Mouse (Mus musculus): ENCODE measurements at regions not wholly inside any gene's neighbourhood (a gene's known extent, or its start where the extent isn't known, plus 50 kb on each side); places are given as distances from the start of the nearest gene placed in this dataset.

GRCm38 (mm10) chr2:131734740-131735378 lies 124.7 kb downstream of the Erv3 start:
- DNase-seq: no peak

- DNase-seq: no peak
Measured at GRCm38 (mm10) chr2:131726533-131726932, 133.0 kb downstream of the Erv3 start.

GRCm38 (mm10) chr2:131721631-131722545 lies 137.7 kb downstream of the Erv3 start:
- no peak for DNase-seq

DNA sequence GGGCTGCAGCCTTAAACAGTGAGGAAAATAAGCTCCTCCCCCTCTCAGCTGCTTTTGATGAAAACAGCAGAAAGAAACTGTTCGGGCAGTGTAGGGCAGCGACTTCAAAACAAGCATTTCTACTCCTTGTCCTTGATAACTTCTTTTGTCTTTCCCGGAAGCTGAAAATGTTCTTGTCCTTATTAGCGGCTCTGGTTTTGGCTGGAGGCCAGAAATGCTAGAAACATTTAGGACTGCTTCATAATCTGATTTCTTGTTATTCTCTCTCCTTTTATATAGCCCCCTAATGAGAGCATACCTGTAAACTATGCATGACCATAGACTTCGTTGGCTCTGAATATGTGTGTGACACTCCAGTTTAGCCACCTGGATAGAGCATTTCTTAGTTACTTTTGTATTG lies 142.0 kb downstream of the Erv3 start:
- no peak for DNase-seq

DNA sequence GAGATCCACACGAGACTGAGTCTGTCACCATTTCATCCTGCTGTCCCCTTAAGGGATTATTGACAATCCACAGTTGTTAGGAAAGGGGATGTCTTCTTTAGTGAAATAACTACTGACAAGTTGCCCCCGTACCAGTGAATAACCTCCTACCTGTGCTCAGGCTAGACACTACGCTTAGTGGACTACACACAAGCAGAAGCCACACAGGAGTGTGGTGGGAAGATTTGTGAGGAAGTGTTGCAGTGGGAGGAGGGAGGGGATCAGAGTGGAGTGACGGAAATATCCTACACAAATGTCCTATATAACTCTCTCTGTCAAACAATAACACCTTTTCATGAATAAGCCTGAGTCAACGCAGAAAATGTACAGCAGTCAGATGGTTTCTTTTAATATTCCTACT lies 142.7 kb downstream of the Erv3 start:
- DNase-seq: no peak

DNA sequence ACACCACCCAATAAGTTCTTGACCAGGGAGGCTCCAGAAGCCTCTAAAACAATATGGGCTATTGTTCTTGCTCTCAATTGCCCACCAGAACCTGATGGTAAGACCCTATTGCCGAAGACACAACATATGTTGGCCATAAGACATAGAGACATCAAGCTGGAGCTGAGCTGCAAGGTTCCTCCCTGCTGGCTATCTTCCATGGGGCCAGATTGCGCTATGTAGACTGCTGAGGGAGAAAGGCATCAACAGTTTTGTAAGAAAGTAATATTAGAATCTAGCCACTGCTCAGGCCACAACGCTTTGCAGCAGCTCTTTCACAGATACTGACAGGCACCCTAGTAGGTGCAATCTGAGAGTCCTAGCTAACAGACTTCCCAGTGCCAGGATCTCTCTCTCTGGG lies 144.2 kb downstream of the Erv3 start:
- no peak for DNase-seq

DNA sequence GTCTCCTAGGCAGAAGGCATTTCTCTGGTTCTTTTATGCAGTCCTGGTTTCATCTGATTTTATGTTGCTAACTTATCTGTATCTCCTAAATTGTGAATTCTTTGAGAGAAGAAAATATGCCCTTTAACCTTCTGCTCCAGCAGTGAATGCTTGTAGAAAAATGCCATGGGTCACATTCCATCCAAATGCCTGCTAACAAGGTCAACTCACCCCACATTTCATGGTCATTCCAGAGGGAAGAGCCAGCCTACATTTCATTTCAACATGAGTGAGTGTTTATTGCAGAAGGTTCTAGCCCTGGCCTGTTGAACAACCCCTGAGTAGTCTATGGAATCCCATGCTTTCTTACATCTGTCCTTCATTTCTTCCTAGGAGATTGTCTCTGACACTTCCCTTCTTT lies 147.7 kb downstream of the Erv3 start:
- no peak for DNase-seq

DNA sequence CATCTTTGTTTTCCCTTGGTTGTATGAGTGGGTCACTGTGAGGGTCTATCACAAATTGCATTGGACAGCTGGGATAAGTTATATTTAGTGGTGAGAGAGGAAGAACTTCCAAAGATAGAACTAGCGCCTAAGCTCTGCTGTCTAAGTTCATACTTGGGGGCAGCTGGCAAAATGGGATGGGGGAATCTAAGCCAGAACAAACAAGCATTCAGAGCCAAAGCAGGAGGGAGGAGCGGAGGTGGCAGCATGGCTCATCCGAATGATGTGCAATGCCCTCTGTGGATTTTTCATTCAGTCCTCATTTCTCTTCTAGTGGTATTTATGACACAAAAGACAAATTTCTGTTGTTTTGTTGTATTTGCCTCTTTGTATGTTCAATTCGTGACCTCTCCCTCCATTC lies 144.5 kb upstream of the Adra1d start:
- DNase-seq: no peak

GRCm38 (mm10) chr2:131704406-131704805 lies 142.3 kb upstream of the Adra1d start:
- DNase-seq: no peak

GRCm38 (mm10) chr2:131702146-131702545 lies 140.1 kb upstream of the Adra1d start:
- no peak for DNase-seq

- DNase-seq: no peak
Measured at GRCm38 (mm10) chr2:131699798-131700197, 137.7 kb upstream of the Adra1d start.

GRCm38 (mm10) chr2:131698008-131698965 lies 136.2 kb upstream of the Adra1d start:
- no peak for DNase-seq

DNA sequence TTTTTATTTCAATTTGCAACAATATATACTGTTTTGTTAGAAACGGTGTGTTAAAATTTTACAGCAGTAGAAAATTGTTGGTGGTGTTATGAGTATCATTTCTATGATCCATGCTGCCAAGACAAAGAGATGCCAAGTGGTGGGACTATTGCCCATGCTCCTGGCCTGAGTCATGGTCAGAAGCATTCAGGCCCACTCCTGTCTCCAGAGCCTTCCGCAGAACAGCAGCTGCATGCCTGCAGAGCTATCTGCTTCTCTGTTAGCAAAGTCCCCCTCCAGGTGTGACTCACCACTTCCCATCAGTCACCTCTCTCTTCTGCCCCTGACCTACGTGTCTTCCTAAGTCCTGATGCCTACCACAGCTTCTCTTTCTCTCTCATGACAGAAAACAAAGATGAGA lies 134.2 kb upstream of the Adra1d start:
- DNase-seq: no peak

DNA sequence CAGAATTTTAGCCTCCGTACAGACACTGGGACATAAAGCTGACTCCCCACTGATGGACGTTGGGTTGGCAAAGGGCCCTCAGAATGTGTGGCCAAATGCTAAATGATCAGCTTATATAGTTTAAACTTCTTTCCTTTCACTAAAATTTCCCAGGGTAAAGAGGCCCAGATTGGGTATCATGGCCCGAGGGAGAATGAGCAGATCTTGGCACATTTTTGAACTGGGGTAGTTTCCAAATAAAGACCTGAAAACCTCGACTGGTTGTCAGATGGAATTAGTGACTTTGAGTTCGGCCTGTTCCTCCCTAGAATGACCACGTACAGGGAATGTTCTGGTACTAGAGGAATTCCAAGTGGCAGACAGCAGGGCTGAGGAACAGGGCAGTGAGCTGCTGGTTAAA lies 127.9 kb upstream of the Adra1d start:
- no peak for DNase-seq

- no peak for DNase-seq
Measured at GRCm38 (mm10) chr2:131688282-131688681, 126.2 kb upstream of the Adra1d start.

- no peak for DNase-seq
Measured at GRCm38 (mm10) chr2:131687449-131687848, 125.4 kb upstream of the Adra1d start.

GRCm38 (mm10) chr2:131686748-131687147 lies 124.7 kb upstream of the Adra1d start:
- peak; percentile 13 to 37 for DNase-seq

- DNase-seq: no peak
Measured at GRCm38 (mm10) chr2:131685326-131685725, 123.2 kb upstream of the Adra1d start.

GRCm38 (mm10) chr2:131683734-131684133 lies 121.7 kb upstream of the Adra1d start:
- no peak for DNase-seq

- DNase-seq: no peak
Measured at GRCm38 (mm10) chr2:131678484-131678883, 116.4 kb upstream of the Adra1d start.

DNA sequence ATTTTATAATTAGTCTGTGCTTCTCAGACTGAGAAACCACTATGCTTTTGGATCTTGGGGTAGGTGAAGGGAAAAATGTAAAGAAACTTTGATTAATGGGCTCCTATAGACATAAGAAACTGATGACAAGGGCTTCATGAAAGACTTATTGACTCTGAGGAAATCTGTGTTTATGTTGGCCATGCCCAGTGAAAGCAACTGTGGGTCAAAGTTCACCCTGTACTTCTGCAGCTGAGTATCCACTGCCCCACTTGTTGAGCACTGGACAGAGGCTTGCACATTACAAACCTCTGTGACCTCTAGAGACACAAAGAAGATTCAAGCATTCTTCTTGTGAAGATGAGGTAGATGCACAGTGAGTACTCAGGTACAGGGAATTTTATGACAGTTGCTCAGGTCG lies 114.7 kb upstream of the Adra1d start:
- no peak for DNase-seq

DNA sequence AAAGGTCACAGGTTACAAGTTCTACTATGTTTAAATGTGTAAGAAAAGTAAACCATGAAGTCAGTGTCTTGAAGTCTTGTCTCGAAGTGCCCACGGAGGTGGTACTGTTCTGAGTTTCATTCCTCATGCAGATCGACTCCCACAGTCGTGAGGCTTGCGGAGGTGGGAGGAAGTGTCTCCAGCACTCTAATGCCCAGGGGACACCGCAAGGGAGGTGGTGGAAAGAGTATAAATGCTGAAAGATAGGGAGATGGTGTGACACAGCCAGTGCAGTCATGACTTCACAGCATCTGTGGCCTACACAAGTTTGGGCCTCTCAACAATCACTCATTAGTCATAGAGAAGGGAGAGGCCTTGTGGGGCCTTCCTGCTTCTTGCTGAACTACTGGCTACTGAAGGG lies 112.8 kb upstream of the Adra1d start:
- DNase-seq: no peak

DNA sequence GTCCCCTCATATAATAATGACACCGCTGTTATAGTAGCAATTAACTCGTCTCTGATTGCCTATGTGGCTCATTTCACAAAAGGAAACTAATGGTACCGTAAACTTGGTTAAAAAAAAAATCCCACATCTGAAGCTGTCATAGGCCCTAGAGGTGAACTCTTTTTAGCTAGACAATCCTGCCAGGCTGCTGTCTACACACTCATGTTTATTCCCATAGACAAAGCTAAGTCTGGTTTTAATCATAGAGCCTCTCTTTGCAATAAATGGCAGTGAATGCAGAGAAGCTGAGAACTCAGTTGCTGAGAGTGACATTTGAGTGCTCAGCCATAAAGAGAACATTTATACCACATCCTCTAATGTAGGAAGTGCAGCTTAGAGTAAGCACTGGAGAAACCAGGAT lies 111.3 kb upstream of the Adra1d start:
- DNase-seq: no peak

Data from lung, postnatal 4 days (tissue).